Comparison of ENCODE assay signal across 14 mouse cellular contexts in genomic region chr3:51128491-51129155, GRCm38 (mm10).
DNase-seq lines count a peak whose midpoint lies in the region; TF ChIP-seq lines count a peak whose summit lies in the region.
"Had no signal": no experiment of that assay in that cellular context is flagged by ENCODE, and none has a peak within 500 bp of the region (broad histone marks: within the 10 kb centered on the region; RNA-seq: fewer than 3 reads in every experiment).

No protein-coding gene starts in this region.

- DNase-seq in A20 (ENCODE audit: low read depth, low spot score) (peak; percentile 74), ES-E14 (ENCODE audit: low read depth, low spot score) (peak; percentile 75)
- DNase-seq in induced T-regulatory cell, adult 2 months (ENCODE audit: low read depth), result peak; percentile 81
- peak; percentile 45 to 50 for DNase-seq in spleen, adult 2 months (ENCODE audit: low read depth in 1 of 2, low spot score in 2 of 2)
- no peak for DNase-seq in kidney, adult 2 months
- DNase-seq in heart, adult 11 months, result no peak
- DNase-seq in gastrocnemius, adult 18-20 months (ENCODE audit: low spot score), result no peak
- DNase-seq in cerebellum, adult 9-10 months, result no peak
- DNase-seq: adrenal gland, postnatal 36 days; cerebellum, postnatal 25 days; kidney, postnatal 14 days had no signal

- no peak for TF ChIP-seq CTCF in spleen, adult 2 months (IDR thresholded peaks at IDR 0.05; ENCODE audit: extremely low read depth, insufficient read depth, insufficient read length, insufficient replicate concordance)
- no peak for TF ChIP-seq CTCF in kidney, adult 2 months (conservative IDR thresholded peaks at IDR 0.05; ENCODE audit: insufficient read depth, insufficient read length, low read depth, low read length)

- H3K27me3 ChIP-seq in spleen, adult 2 months (ENCODE audit: control insufficient read depth, insufficient read depth, low read length), result no peaks in the 10 kb centered on the region
- H3K27me3 ChIP-seq in kidney, adult 2 months (replicated peaks; ENCODE audit: control insufficient read depth, insufficient read depth, low read length), result no peaks in the 10 kb centered on the region
- H3K27me3 ChIP-seq: embryonic facial prominence, embryonic 15.5 days; heart, embryonic 12.5 days had no signal

- no peaks in the 10 kb centered on the region for H3K36me3 ChIP-seq in ES-E14 (ENCODE audit: control insufficient read depth, insufficient read depth, low read length, poor library complexity, severe bottlenecking)
- no peaks in the 10 kb centered on the region for H3K36me3 ChIP-seq in spleen, adult 2 months (ENCODE audit: control insufficient read depth, insufficient read depth, low read length)
- H3K36me3 ChIP-seq in kidney, adult 2 months (ENCODE audit: control insufficient read depth, insufficient read depth, low read length), result no peaks in the 10 kb centered on the region
- H3K36me3 ChIP-seq: embryonic facial prominence, embryonic 15.5 days; G1E; heart, embryonic 12.5 days had no signal

- peaks cover 17 to 18% of the 10 kb centered on the region in 2 experiments for H3K4me1 ChIP-seq in ES-E14 (ENCODE audit: control insufficient read depth in 2 of 2, insufficient read depth in 2 of 2, low read length in 2 of 2, poor library complexity in 1 of 2)
- peaks cover 13% of the 10 kb centered on the region; the same call in 1 of the 2 replicates for H3K4me1 ChIP-seq in spleen, adult 2 months (ENCODE audit: control insufficient read depth, insufficient read depth, insufficient read length)
- H3K4me1 ChIP-seq in kidney, adult 2 months (ENCODE audit: control insufficient read depth, insufficient read depth, low read length), result peaks cover 2% of the 10 kb centered on the region; the same call in 1 of the 2 replicates
- H3K4me1 ChIP-seq: embryonic facial prominence, embryonic 15.5 days; heart, embryonic 12.5 days had no signal

- no peak for TF ChIP-seq POLR2A in spleen, adult 2 months (IDR thresholded peaks at IDR 0.05; ENCODE audit: low read depth, low read length)
- no peak for TF ChIP-seq POLR2A in kidney, adult 2 months (IDR thresholded peaks at IDR 0.05; ENCODE audit: low read depth, low read length)

- no peaks in the 10 kb centered on the region for H3K9me3 ChIP-seq in ES-E14 (ENCODE audit: control insufficient read depth, insufficient read depth, low read depth, low read length)
- H3K9me3 ChIP-seq: embryonic facial prominence, embryonic 15.5 days; G1E; heart, embryonic 12.5 days had no signal

- H3K9ac ChIP-seq in ES-E14 (ENCODE audit: insufficient read depth, low read depth, low read length, poor library complexity, severe bottlenecking), result no peak overlapping the region
- H3K9ac ChIP-seq: embryonic facial prominence, embryonic 15.5 days; heart, embryonic 12.5 days had no signal

- WGBS in spleen, adult 2 months, result 18% methylated on average over 10 of the region's 10 CpGs
- 79% methylated on average over 10 of the region's 10 CpGs for WGBS in kidney, adult 2 months

- peak overlapping the region; percentile 55 for H3K27ac ChIP-seq in ES-E14 (ENCODE audit: insufficient read depth, low read depth, low read length, poor library complexity, severe bottlenecking)
- peak overlapping the region; percentile 0; the same call in 1 of the 2 replicates for H3K27ac ChIP-seq in spleen, adult 2 months (ENCODE audit: insufficient read depth, low read length)
- H3K27ac ChIP-seq in kidney, adult 2 months (ENCODE audit: insufficient read depth, low read depth, low read length), result no peak overlapping the region
- H3K27ac ChIP-seq: embryonic facial prominence, embryonic 15.5 days had no signal

- in situ Hi-C loops in ES-E14 (cut with MboI; ENCODE audit: low sequenced_read_pairs in 2 of 2, unreplicated experiment in 2 of 2), result no loop called here

- no peak overlapping the region; a peak in 1 of 4 replicates for H3K4me3 ChIP-seq in ES-E14 (ENCODE audit: insufficient read depth in 1 of 2, low read depth in 1 of 2, low read length in 2 of 2, poor library complexity in 1 of 2, severe bottlenecking in 1 of 2)
- H3K4me3 ChIP-seq in spleen, adult 2 months (ENCODE audit: extremely low read depth, insufficient read depth, insufficient read length), result no peak overlapping the region
- H3K4me3 ChIP-seq in kidney, adult 2 months (ENCODE audit: insufficient read depth, low read depth, low read length), result no peak overlapping the region
- H3K4me3 ChIP-seq: embryonic facial prominence, embryonic 15.5 days; heart, embryonic 12.5 days had no signal

TF ChIP-seq in ES-E14, 5 proteins besides CTCF, POLR2A, EP300 and RAD21:
- TF ChIP-seq CHD2 (IDR thresholded peaks at IDR 0.05; ENCODE audit: low read depth, low read length), result no peak
- no peak for TF ChIP-seq MAFK (IDR thresholded peaks at IDR 0.05; ENCODE audit: insufficient read depth, low read depth, low read length)
- TF ChIP-seq HCFC1 (IDR thresholded peaks at IDR 0.05; ENCODE audit: borderline replicate concordance, insufficient read depth, low read length), result no peak
- TF ChIP-seq ZNF384 (IDR thresholded peaks at IDR 0.05; ENCODE audit: low read depth, low read length), result no peak
- no peak for TF ChIP-seq ZC3H11A (IDR thresholded peaks at IDR 0.05; ENCODE audit: borderline replicate concordance, low read depth, low read length)

Comparison
In these comparisons a context has a peak if more than half of its experiments do, and no peak if none do; other contexts are left out.
1. DNase-seq: peak in A20 (single experiment), ES-E14 (single experiment), induced T-regulatory cell, adult 2 months (single experiment) and spleen, adult 2 months (2 of 2); none in kidney, adult 2 months (single experiment), heart, adult 11 months (single experiment), gastrocnemius, adult 18-20 months (single experiment) and cerebellum, adult 9-10 months (single experiment).